Mouse (Mus musculus) forebrain, embryonic 16.5 days (tissue): ENCODE measurements around the gene Smarca4. TPM values are rescaled to one million over a fixed set of nuclear protein-coding genes. Genes with fewer than 3 reads are reported as not detected.

Experiments used
- ATAC-seq: fragments of 200-750 bp; cut with Nextera tagmentation; 2 replicates; pipeline ENCODE4 v1.8.0; 2017; ENCODE audit warnings: mild to moderate bottlenecking, moderate library complexity
- H3K27ac ChIP-seq: fragments of 300-500 bp; sonication (generic); 2 replicates; pipeline ENCODE4 v1.5.1; 2014; ENCODE audit warnings: low read length, control low read depth
- H3K27me3 ChIP-seq: fragments of 300-500 bp; sonication (generic); replicated peaks from 2 replicates; pipeline ENCODE4 v1.6.1; 2014; ENCODE audit warnings: low read length; ENCODE audit not compliant: control insufficient read depth, insufficient read depth
- H3K36me3 ChIP-seq: fragments of 300-500 bp; sonication (generic); 2 replicates; pipeline ENCODE4 v1.6.1; 2014; ENCODE audit not compliant: control insufficient read depth, insufficient read depth
- H3K4me1 ChIP-seq: fragments of 300-500 bp; sonication (generic); replicated peaks from 2 replicates; pipeline ENCODE4 v1.6.1; 2014; ENCODE audit warnings: low read length; ENCODE audit not compliant: control insufficient read depth, insufficient read depth
- H3K4me2 ChIP-seq: fragments of 300-500 bp; sonication (generic); 2 replicates; pipeline ENCODE4 v1.6.1; 2014; ENCODE audit warnings: mild to moderate bottlenecking, low read length, control low read depth
- H3K4me3 ChIP-seq: fragments of 300-500 bp; sonication (generic); replicated peaks from 2 replicates; pipeline ENCODE4 v1.5.1; 2014; ENCODE audit warnings: mild to moderate bottlenecking, low read length, control low read depth
- H3K9ac ChIP-seq: fragments of 300-500 bp; sonication (generic); replicated peaks from 2 replicates; pipeline ENCODE4 v1.6.1; 2014; ENCODE audit warnings: low read depth, low read length, control low read depth
- H3K9me3 ChIP-seq: fragments of 300-500 bp; sonication (generic); 2 replicates; pipeline ENCODE4 v1.6.1; 2016; ENCODE audit warnings: low read length; ENCODE audit not compliant: control insufficient read depth
- WGBS: fragments of 180-500 bp; shearing (Covaris S2); extraction: QIAGEN DNeasy Blood & Tissue Kit; methylation state at CpG from one replicate; pipeline ENCODE4 v1.1.7; 2014; 5-methylcytosine and 5-hydroxymethylcytosine counted together
- polyA plus RNA-seq: library from polyadenylated mRNA; unstranded; fragments of >200 nt; fragmentation: Nextera tagmentation; extraction: Ambion mirVana; gene quantifications from 2 replicates; pipeline ENCODE4 v1.2.1, GENCODE M21; 2015

Gene Smarca4
- polyA plus RNA-seq = 162 and 165 TPM in 2 replicates

GRCm38 (mm10) chr9:21615617-21616231 is at the start of gene Smarca4:
Smarca4 (plus strand) TSS chr9:21616169.
- Histone ChIP-seq H3K4me1 (peaks cover 31% of the 10 kb centered on the region), H3K4me3 (peak within 1 kb of the TSS; percentile 92), H3K9ac (peak within 1 kb of the TSS; percentile 98)

GRCm38 (mm10) chr9:21566538-21566937 is 49.4 kb upstream of the Smarca4 start:
- ATAC-seq = no peak
- Histone ChIP-seq H3K4me3 (no peak overlapping the region), H3K9me3 (no peaks in the 10 kb centered on the region), H3K36me3 (peaks cover 7% of the 10 kb centered on the region; the same call in 1 of the 2 replicates), H3K27me3 (no peaks in the 10 kb centered on the region), H3K9ac (no peak overlapping the region), H3K27ac (no peak overlapping the region), H3K4me2 (no peak overlapping the region), H3K4me1 (no peaks in the 10 kb centered on the region)
- WGBS = 88% methylated on average over 1 of the region's 1 CpGs

More at GRCm38 (mm10) chr9:21615617-21616231, at the start of gene Smarca4:
- WGBS = under 1% methylated on average over 45 of the region's 45 CpGs
- Histone ChIP-seq H3K4me2 (peak within 1 kb of the TSS; percentile 82), H3K27ac (peak within 1 kb of the TSS; percentile 98), H3K9me3 (no peaks in the 10 kb centered on the region), H3K36me3 (no peaks in the 10 kb centered on the region), H3K27me3 (no peaks in the 10 kb centered on the region)
- peak; percentile 95 for ATAC-seq

- no peaks in the 10 kb centered on the region for H3K9me3 ChIP-seq
- no peak overlapping the region for H3K9ac ChIP-seq
- no peak overlapping the region for H3K4me3 ChIP-seq
- no peak overlapping the region for H3K27ac ChIP-seq
- no peaks in the 10 kb centered on the region for H3K4me1 ChIP-seq
- H3K27me3 ChIP-seq = no peaks in the 10 kb centered on the region
- ATAC-seq = no peak
- H3K36me3 ChIP-seq = peaks cover 12% of the 10 kb centered on the region; the same call in 1 of the 2 replicates
- no peak overlapping the region for H3K4me2 ChIP-seq
- WGBS = 86% methylated on average over 2 of the region's 2 CpGs
Measured at GRCm38 (mm10) chr9:21567051-21567450, 48.9 kb upstream of the Smarca4 start.

GRCm38 (mm10) chr9:21568657-21569255 is 47.2 kb upstream of the Smarca4 start:
- WGBS = 93% methylated on average over 8 of the region's 8 CpGs
- H3K9ac ChIP-seq = no peak overlapping the region
- H3K9me3 ChIP-seq = no peaks in the 10 kb centered on the region
- no peak overlapping the region for H3K4me2 ChIP-seq
- H3K27me3 ChIP-seq = no peaks in the 10 kb centered on the region
- H3K4me3 ChIP-seq = no peak overlapping the region
- peaks cover 15% of the 10 kb centered on the region for H3K36me3 ChIP-seq
- ATAC-seq = no peak
- H3K27ac ChIP-seq = no peak overlapping the region
- H3K4me1 ChIP-seq = no peaks in the 10 kb centered on the region

GRCm38 (mm10) chr9:21574012-21574801 is 41.8 kb upstream of the Smarca4 start:
- H3K4me3 ChIP-seq = no peak overlapping the region
- no peak overlapping the region for H3K4me2 ChIP-seq
- H3K9ac ChIP-seq = no peak overlapping the region
- H3K4me1 ChIP-seq = no peaks in the 10 kb centered on the region
- no peaks in the 10 kb centered on the region for H3K27me3 ChIP-seq
- ATAC-seq = no peak
- H3K27ac ChIP-seq = no peak overlapping the region
- H3K9me3 ChIP-seq = no peaks in the 10 kb centered on the region
- peaks cover 40% of the 10 kb centered on the region for H3K36me3 ChIP-seq
- WGBS = 95% methylated on average over 8 of the region's 8 CpGs

DNA sequence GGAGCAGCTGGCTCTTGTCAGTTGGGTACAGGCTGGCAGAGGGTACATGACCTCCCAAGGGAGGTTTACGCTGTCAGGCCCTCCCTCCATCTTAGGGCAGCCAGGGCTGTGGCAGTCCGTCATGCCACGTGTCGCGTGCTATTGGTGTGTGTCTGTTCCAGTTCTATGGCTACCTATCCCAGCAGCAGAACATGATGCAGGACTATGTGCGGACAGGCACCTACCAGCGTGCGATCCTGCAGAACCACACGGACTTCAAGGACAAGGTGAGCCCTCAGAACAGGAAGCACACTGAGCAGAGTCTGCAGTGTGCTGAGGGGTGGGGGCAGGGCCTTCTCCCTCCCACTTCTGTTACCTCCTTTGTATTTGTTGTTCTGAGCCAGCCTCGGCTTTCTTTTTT is 40.7 kb upstream of the Smarca4 start:
- H3K9me3 ChIP-seq = no peaks in the 10 kb centered on the region
- ATAC-seq = no peak
- H3K36me3 ChIP-seq = peaks cover 43% of the 10 kb centered on the region
- WGBS = 97% methylated on average over 10 of the region's 10 CpGs
- H3K4me1 ChIP-seq = no peaks in the 10 kb centered on the region
- H3K4me3 ChIP-seq = no peak overlapping the region
- no peaks in the 10 kb centered on the region for H3K27me3 ChIP-seq
- no peak overlapping the region for H3K4me2 ChIP-seq
- no peak overlapping the region for H3K9ac ChIP-seq
- H3K27ac ChIP-seq = no peak overlapping the region

DNA sequence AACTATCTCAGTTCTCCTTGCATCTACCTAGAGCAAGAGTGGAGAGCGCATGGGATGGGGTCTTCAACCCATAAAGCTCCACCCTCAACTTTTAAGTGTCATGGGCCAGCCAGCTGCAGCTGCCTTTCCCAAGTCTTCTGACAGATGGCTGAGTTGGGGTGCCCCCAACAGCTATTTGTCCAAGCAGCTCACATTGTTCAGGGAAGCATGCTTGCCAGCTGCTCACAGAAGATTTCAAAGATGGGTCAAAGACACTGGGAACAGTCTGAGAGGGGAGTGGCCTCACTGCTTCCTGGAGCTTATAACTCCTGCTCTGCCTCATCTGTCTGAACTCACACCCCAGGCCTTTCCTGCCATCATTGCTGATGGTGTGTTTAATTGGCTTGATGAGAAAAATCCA is 39.7 kb upstream of the Smarca4 start:
- no peak overlapping the region for H3K4me2 ChIP-seq
- no peak for ATAC-seq
- 100% methylated on average over 1 of the region's 1 CpGs for WGBS

DNA sequence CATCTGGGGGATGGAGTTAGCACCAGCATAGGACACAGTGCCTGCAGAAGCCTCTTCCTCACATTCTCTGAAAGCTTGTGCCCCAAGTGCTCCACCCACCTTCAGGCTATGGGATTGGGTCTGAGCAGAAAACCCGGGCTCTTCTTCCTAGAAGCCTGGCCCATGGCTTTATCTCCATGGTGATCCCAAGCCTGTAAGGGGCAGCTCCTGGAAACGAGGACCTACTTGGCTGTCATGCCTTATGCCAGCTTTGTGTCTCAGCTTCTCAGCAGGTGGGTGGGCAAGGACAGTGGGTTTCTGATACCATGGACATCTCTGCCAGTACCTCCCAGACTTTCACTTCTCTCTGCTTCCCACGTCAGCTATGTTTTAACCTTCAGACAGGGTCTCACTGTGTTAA is 37.7 kb upstream of the Smarca4 start:
- no peaks in the 10 kb centered on the region for H3K9me3 ChIP-seq
- WGBS = 61% methylated on average over 3 of the region's 3 CpGs

More for the DNA sequence above, 39.7 kb upstream of the Smarca4 start:
- Histone ChIP-seq H3K9me3 (no peaks in the 10 kb centered on the region), H3K4me3 (no peak overlapping the region), H3K9ac (no peak overlapping the region), H3K27me3 (no peaks in the 10 kb centered on the region), H3K4me1 (no peaks in the 10 kb centered on the region), H3K27ac (no peak overlapping the region), H3K36me3 (peaks cover 44% of the 10 kb centered on the region)

DNA sequence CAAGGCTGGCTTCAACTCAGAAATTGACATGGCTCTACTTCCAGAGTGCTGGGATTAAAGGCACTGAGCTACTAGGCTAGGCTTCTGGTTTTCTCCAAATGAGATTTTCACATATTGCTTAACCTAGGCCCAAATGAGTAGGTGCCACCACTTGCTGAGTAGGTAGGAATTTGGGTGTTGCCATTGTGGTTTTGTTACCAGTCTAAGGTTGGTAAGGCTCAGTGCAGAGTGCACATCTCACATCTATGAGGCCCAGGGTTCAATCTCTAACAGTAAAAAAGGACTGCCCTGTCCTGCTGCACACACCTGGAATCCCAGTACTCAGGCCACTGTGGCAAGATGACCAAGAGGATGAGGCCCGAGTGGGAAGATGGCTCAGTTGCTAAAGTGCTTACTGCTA is 30.6 kb upstream of the Smarca4 start:
- no peaks in the 10 kb centered on the region for H3K4me1 ChIP-seq
- no peaks in the 10 kb centered on the region for H3K9me3 ChIP-seq
- H3K36me3 ChIP-seq = peaks cover 52% of the 10 kb centered on the region
- H3K4me3 ChIP-seq = no peak overlapping the region
- H3K27ac ChIP-seq = no peak overlapping the region
- WGBS = 76% methylated on average over 1 of the region's 1 CpGs
- H3K27me3 ChIP-seq = no peaks in the 10 kb centered on the region
- no peak overlapping the region for H3K4me2 ChIP-seq
- no peak overlapping the region for H3K9ac ChIP-seq
- ATAC-seq = no peak

More for the DNA sequence above, 37.7 kb upstream of the Smarca4 start:
- Histone ChIP-seq H3K27ac (no peak overlapping the region), H3K4me1 (no peaks in the 10 kb centered on the region), H3K9ac (no peak overlapping the region), H3K36me3 (peaks cover 47% of the 10 kb centered on the region), H3K4me3 (no peak overlapping the region), H3K27me3 (no peaks in the 10 kb centered on the region), H3K4me2 (no peak overlapping the region)
- ATAC-seq = no peak
